Mouse (Mus musculus) embryonic stem cell, embryonic (primary cell): ENCODE results near the gene Olfr824.
"Not testable (repeated sequence)": the region's sequence is repeated elsewhere in the genome, so short reads cannot be mapped to it uniquely, and the experiment has no call there.

Experiments
- CTCF ChIA-PET, 4 experiments: fragments of 300-600 bp in 2 of 4; fragments of 350-600 bp in 2 of 4; sonication (Branson Sonifier 250); formaldehyde crosslinking; loops; one replicate each; lab custom pipeline; 2022; ENCODE audit warnings: inconsistent platforms in 2 of 4; lab: Charles Lee
- POLR2A ChIA-PET, 4 experiments: fragments of 300-600 bp in 2 of 4; fragments of 350-600 bp in 2 of 4; sonication (Branson Sonifier 250); formaldehyde crosslinking; loops; one replicate each; lab custom pipeline; 2022; ENCODE audit warnings: antibody characterized with exemption in 4 of 4, inconsistent platforms in 1 of 4; lab: Charles Lee

The Olfr824 gene

DNA sequence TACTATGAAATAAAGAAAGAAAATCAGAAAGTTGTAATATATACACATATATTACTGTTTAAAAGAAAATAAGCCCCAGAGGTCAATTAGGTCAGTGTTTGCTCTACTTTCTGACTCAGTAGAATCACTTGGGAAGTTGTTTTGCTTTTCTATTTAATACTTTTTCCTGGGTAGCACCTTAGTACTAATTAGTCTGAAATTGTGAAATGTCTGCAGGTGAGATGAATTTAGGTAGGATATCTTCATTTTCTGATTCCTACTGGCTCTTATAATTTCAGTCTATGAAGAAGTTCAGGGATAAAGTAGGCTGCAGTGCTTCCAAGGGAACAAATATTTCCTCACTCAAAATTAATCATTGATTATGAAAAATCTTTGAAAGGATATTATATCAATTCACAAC, at the start of gene Olfr824:
Olfr824 (minus strand) TSS at position 101 of the 400 bp plus-strand sequence.
- CTCF ChIA-PET, POLR2A ChIA-PET: not testable (repeated sequence)

- CTCF ChIA-PET, result interaction anchor here in 1 of 4 experiments (0.6 kb wide), 1 partner anchor 1393 kb away, joined by 9 read pairs; no protein-coding TSS in a partner anchor
- POLR2A ChIA-PET, result no interaction called here
These were observed 36.9 kb upstream of the Olfr824 start, which contains the start of gene Olfr825 for GRCm38 (mm10) chr10:130166666-130167065. Olfr825 (minus strand) TSS chr10:130166766.

DNA sequence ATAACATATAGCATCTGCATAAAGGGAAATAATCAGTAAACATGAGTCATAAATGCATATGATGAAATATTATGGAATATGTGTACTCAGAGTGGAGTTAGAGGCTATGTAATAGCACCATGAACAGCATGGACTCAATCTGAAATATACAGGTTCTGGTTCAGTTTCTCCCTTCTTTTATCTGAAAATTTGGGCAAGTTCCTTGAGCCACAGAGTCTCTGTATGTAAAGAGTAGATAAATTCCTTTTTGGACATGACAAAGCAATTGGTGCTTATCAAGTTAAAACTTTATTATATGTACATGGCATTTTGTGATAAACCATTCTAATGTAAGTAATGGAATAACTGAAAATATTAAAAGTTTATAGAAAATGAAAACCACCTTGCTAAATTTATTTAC, 35.4 kb upstream of the Olfr824 start:
- CTCF ChIA-PET, result no interaction called here

DNA sequence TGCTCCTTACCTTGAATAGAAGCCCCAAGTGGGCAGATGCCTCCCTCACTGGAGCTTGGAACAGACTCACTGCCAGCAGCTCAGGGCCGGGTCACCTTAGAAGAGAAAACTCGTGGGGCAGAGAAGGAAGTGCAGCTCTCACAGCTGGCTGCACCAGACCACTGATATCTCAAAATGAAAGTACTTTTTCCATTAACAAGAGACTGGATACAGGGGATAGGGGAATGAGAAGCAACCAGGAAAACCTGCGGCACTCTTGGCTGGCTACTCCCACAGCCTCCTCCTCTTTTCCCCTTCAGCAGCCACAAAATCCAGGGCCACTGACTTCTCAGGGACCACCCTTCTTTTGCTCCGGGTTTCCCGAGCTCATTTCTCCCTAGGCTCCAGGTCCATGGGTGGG, 14.3 kb upstream of the Olfr824 start:
- POLR2A ChIA-PET, result no interaction called here

More for the DNA sequence above, 35.4 kb upstream of the Olfr824 start:
- POLR2A ChIA-PET, result no interaction called here

GRCm38 (mm10) chr10:130142481-130142880, 12.7 kb upstream of the Olfr824 start:
- POLR2A ChIA-PET, CTCF ChIA-PET: not testable (repeated sequence)

More for the DNA sequence above, 14.3 kb upstream of the Olfr824 start:
- CTCF ChIA-PET, result no interaction called here

GRCm38 (mm10) chr10:130134811-130135210, 5.0 kb upstream of the Olfr824 start:
- POLR2A ChIA-PET, result interaction anchor here in 1 of 4 experiments (0.6 kb wide), 1 partner anchor 22 kb away, joined by 4 read pairs; no protein-coding TSS in a partner anchor
- CTCF ChIA-PET, result no interaction called here

- POLR2A ChIA-PET, CTCF ChIA-PET: not testable (repeated sequence)
These were observed 13.8 kb downstream of the Olfr824 start for GRCm38 (mm10) chr10:130116045-130116444.

- POLR2A ChIA-PET, CTCF ChIA-PET: not testable (repeated sequence)
These were observed 14.5 kb downstream of the Olfr824 start, which contains the start of gene Olfr823 for GRCm38 (mm10) chr10:130115283-130115682. Olfr823 (minus strand) TSS chr10:130115383.

- ChIA-PET CTCF (no interaction called here), POLR2A (no interaction called here)
These were observed 33.7 kb downstream of the Olfr824 start for GRCm38 (mm10) chr10:130096104-130096503.

DNA sequence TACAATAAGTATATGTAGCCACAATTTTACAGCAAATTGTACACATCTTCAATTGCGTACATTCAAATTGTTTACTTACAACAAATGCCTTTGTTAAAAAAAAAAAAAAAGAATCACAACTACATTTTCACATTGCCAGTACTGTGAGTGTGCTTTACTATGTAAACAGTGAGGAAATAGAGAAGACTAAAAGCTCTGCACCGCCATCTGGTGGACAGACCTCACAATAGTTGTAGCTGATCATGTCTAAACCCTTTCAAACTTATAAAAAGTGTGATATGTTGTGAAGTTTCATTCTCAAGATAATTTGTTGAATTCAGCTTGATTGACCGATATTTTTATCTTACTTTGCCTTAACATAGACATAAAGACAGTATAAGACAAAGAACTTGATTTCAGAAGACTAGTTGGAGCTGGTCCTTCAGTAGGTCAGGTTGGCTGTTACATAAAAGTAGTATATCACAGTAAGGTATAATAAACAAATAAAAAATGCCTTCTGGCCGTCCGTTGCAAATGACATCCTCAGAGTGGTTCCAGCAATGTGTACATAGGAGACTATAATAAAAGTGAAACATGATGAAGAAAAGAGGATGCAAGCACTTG, 36.9 kb downstream of the Olfr824 start:
- ChIA-PET CTCF (interaction anchor here in 3 of 4 experiments (0.7 to 1.4 kb wide), 4 partner anchors 48 to 1190 kb away, joined by 3 to 5 read pairs (median 4); no protein-coding TSS in a partner anchor), POLR2A (no interaction called here)
